Mouse (Mus musculus) stomach, embryonic 16.5 days (tissue): ENCODE results near the gene Hnrnph2. TPM values are rescaled to one million over a fixed set of nuclear protein-coding genes. Genes with fewer than 3 reads are reported as not detected.
A peak's percentile ranks its signal among the peaks of the same experiment; 100 is the strongest.

Experiments
- ATAC-seq: fragments of 200-750 bp; cut with Nextera tagmentation; 2 replicates; pipeline ENCODE4 v1.8.0; 2017; ENCODE audit warnings: moderate number of reproducible peaks, moderate TSS enrichment; ENCODE audit not compliant: insufficient read depth, low FRiP score
- H3K27ac ChIP-seq: fragments of 300-500 bp; sonication (generic); 2 replicates; pipeline ENCODE4 v1.5.1; 2014; ENCODE audit warnings: low read length
- H3K27me3 ChIP-seq: fragments of 300-500 bp; sonication (generic); 2 replicates; pipeline ENCODE4 v1.6.1; 2014; ENCODE audit warnings: low read length, control low read depth, mixed read lengths; ENCODE audit not compliant: control insufficient read depth, insufficient read depth
- H3K36me3 ChIP-seq: fragments of 300-500 bp; sonication (generic); 2 replicates; pipeline ENCODE4 v1.6.1; 2014; ENCODE audit warnings: low read length; ENCODE audit not compliant: control insufficient read depth, insufficient read depth
- H3K4me1 ChIP-seq: fragments of 300-500 bp; sonication (generic); 2 replicates; pipeline ENCODE4 v1.6.1; 2014; ENCODE audit warnings: low read length, control low read depth, mixed read lengths; ENCODE audit not compliant: control insufficient read depth, insufficient read depth
- H3K4me2 ChIP-seq: fragments of 300-500 bp; sonication (generic); 2 replicates; pipeline ENCODE4 v1.6.1; 2014; ENCODE audit warnings: low read depth, low read length, mixed read lengths
- H3K4me3 ChIP-seq: fragments of 300-500 bp; sonication (generic); replicated peaks from 2 replicates; pipeline ENCODE4 v1.5.1; 2014; ENCODE audit warnings: mild to moderate bottlenecking, low read length
- H3K9ac ChIP-seq: fragments of 300-500 bp; sonication (generic); 2 replicates; pipeline ENCODE4 v1.6.1; 2014; ENCODE audit warnings: low read length
- H3K9me3 ChIP-seq: fragments of 300-500 bp; sonication (generic); replicated peaks from 2 replicates; pipeline ENCODE4 v1.6.1; 2016; ENCODE audit warnings: low read length, control low read depth; ENCODE audit not compliant: control insufficient read depth
- WGBS: fragments of 180-500 bp; shearing (Covaris S2); extraction: QIAGEN DNeasy Blood & Tissue Kit; methylation state at CpG from one replicate; pipeline ENCODE4 v1.1.7; 2014; 5-methylcytosine and 5-hydroxymethylcytosine counted together
- polyA plus RNA-seq: library from polyadenylated mRNA; unstranded; fragments of >200 nt; fragmentation: Nextera tagmentation; extraction: Ambion mirVana; gene quantifications from 2 replicates; pipeline ENCODE4 v1.2.1, GENCODE M21; 2015

Hnrnph2 gene
- polyA plus RNA-seq, 1 experiment from 2014 or later: 138 TPM

- 82% methylated on average over 11 of the region's 11 CpGs for WGBS
- no peak within 1 kb of the TSS for H3K4me3 ChIP-seq
- no peak within 1 kb of the TSS for H3K9ac ChIP-seq
- H3K4me1 ChIP-seq: no peaks in the 10 kb centered on the region
- no peaks in the 10 kb centered on the region for H3K9me3 ChIP-seq
- H3K27ac ChIP-seq: no peak within 1 kb of the TSS
- ATAC-seq: no peak
- H3K36me3 ChIP-seq: no peaks in the 10 kb centered on the region
- no peak within 1 kb of the TSS for H3K4me2 ChIP-seq
- no peaks in the 10 kb centered on the region for H3K27me3 ChIP-seq
Measured at GRCm38 (mm10) chrX:134582888-134583669, 17.9 kb upstream of the Hnrnph2 start, which contains the start of gene Btk. Gene Btk, minus strand, starts transcription at chrX:134583570.

GRCm38 (mm10) chrX:134585103-134586002 is 15.6 kb upstream of the Hnrnph2 start, which contains the start of gene Rpl36a:
Gene Rpl36a, plus strand, starts transcription at chrX:134585654.
- Histone ChIP-seq H3K9me3 (no peaks in the 10 kb centered on the region), H3K4me3 (peak within 1 kb of the TSS; percentile 57), H3K4me2 (peak within 1 kb of the TSS; percentile 65), H3K27me3 (no peaks in the 10 kb centered on the region), H3K9ac (peak within 1 kb of the TSS; percentile 77), H3K4me1 (no peaks in the 10 kb centered on the region), H3K27ac (peak within 1 kb of the TSS; percentile 85), H3K36me3 (no peaks in the 10 kb centered on the region)
- peak; percentile 96 for ATAC-seq
- WGBS: 12% methylated on average over 45 of the region's 45 CpGs

GRCm38 (mm10) chrX:134586447-134586846 is 14.5 kb upstream of the Hnrnph2 start:
- no peaks in the 10 kb centered on the region for H3K27me3 ChIP-seq
- 26% methylated on average over 8 of the region's 8 CpGs for WGBS
- peak overlapping the region; percentile 77 for H3K9ac ChIP-seq
- H3K36me3 ChIP-seq: no peaks in the 10 kb centered on the region
- ATAC-seq: no peak
- peak overlapping the region; percentile 57 for H3K4me3 ChIP-seq
- H3K9me3 ChIP-seq: no peaks in the 10 kb centered on the region
- no peaks in the 10 kb centered on the region for H3K4me1 ChIP-seq
- H3K4me2 ChIP-seq: peak overlapping the region; percentile 65
- no peak overlapping the region for H3K27ac ChIP-seq

- Histone ChIP-seq H3K4me1 (no peaks in the 10 kb centered on the region), H3K4me3 (no peak overlapping the region), H3K27ac (no peak overlapping the region), H3K9me3 (no peaks in the 10 kb centered on the region), H3K9ac (no peak overlapping the region), H3K27me3 (no peaks in the 10 kb centered on the region), H3K4me2 (no peak overlapping the region), H3K36me3 (no peaks in the 10 kb centered on the region)
- 76% methylated on average over 4 of the region's 4 CpGs for WGBS
- no peak for ATAC-seq
Measured at GRCm38 (mm10) chrX:134588261-134588660, 12.7 kb upstream of the Hnrnph2 start.

- Histone ChIP-seq H3K9ac (no peak overlapping the region), H3K4me2 (no peak overlapping the region), H3K27me3 (no peaks in the 10 kb centered on the region), H3K4me3 (no peak overlapping the region), H3K9me3 (no peaks in the 10 kb centered on the region), H3K4me1 (no peaks in the 10 kb centered on the region), H3K36me3 (no peaks in the 10 kb centered on the region), H3K27ac (no peak overlapping the region)
- WGBS: 78% methylated on average over 3 of the region's 3 CpGs
- ATAC-seq: no peak
Measured at GRCm38 (mm10) chrX:134588997-134589396, 12.0 kb upstream of the Hnrnph2 start.

GRCm38 (mm10) chrX:134589836-134590235 is 11.1 kb upstream of the Hnrnph2 start:
- WGBS: 43% methylated on average over 5 of the region's 5 CpGs
- ATAC-seq: no peak

GRCm38 (mm10) chrX:134599922-134600565 is 935 bp upstream of the Hnrnph2 start:
- peak overlapping the region; percentile 58 for H3K4me2 ChIP-seq
- H3K9me3 ChIP-seq: no peaks in the 10 kb centered on the region
- H3K9ac ChIP-seq: peak overlapping the region; percentile 65
- 15% methylated on average over 10 of the region's 10 CpGs for WGBS
- peak overlapping the region; percentile 67 for H3K27ac ChIP-seq
- peak overlapping the region; percentile 59 for H3K4me3 ChIP-seq
- no peaks in the 10 kb centered on the region; the same call in 1 of the 2 replicates for H3K27me3 ChIP-seq
- no peak for ATAC-seq
- 0 out of 2 replicates have a peak, but pooled peaks cover 4% of the 10 kb centered on the region for H3K4me1 ChIP-seq
- no peaks in the 10 kb centered on the region for H3K36me3 ChIP-seq

More at GRCm38 (mm10) chrX:134589836-134590235, 11.1 kb upstream of the Hnrnph2 start:
- no peaks in the 10 kb centered on the region for H3K4me1 ChIP-seq
- H3K4me2 ChIP-seq: no peak overlapping the region
- H3K27ac ChIP-seq: no peak overlapping the region
- no peak overlapping the region for H3K4me3 ChIP-seq
- H3K27me3 ChIP-seq: no peaks in the 10 kb centered on the region
- no peaks in the 10 kb centered on the region for H3K36me3 ChIP-seq
- H3K9me3 ChIP-seq: no peaks in the 10 kb centered on the region
- no peak overlapping the region for H3K9ac ChIP-seq

- peak; percentile 80 for ATAC-seq
- 15% methylated on average over 39 of the region's 43 CpGs for WGBS
- Histone ChIP-seq H3K9me3 (no peaks in the 10 kb centered on the region), H3K27me3 (no peaks in the 10 kb centered on the region; the same call in 1 of the 2 replicates), H3K4me2 (peak overlapping the region; percentile 57), H3K9ac (peak overlapping the region; percentile 79), H3K27ac (peak overlapping the region; percentile 89), H3K4me3 (peak overlapping the region; percentile 59), H3K4me1 (0 out of 2 replicates have a peak, but pooled peaks cover 4% of the 10 kb centered on the region), H3K36me3 (no peaks in the 10 kb centered on the region)
Measured at GRCm38 (mm10) chrX:134601380-134602120, 571 bp downstream of the Hnrnph2 start.
